8 mouse cellular contexts compared by ENCODE assay signal in the genomic region with DNA sequence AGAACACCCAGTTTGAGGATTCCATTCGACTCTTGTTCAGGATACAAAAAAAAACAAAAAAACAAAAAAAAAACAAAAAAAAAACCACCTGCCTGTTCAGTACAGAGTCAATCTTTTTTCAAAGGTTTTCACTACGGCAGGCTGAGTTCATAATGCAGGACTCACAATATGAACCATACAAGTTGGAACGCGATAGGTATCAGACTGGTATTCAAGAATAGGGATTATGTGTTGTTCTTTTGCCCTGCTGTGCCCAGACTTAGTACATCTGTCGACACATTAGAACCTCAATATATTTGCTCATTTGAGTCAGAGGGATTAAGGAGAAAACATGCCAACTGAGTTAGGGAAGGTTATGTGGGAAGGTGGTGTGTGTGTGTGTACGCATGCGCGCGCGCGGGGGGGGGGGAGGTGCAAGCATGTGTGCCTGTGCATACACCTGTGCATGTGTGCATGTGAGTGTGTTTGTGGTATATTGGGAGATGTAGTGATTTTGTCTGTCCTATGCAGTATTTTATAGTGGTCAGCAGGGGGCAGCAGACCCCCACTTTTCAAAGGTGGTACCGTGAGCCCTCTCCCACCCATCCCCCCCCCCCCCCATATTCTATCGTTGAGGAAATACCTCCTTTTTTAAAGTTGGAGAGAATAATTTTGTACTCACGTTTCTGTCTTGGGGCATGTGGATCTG. TPM values are rescaled to one million over a fixed set of nuclear protein-coding genes. Genes with fewer than 3 reads are reported as not detected.
A peak's percentile ranks its signal among the peaks of the same experiment; 100 is the strongest.
DNase-seq lines count a peak whose midpoint lies in the region; ATAC-seq and TF ChIP-seq lines count a peak whose summit lies in the region.

No protein-coding gene starts in this region.

- no peak for ATAC-seq in liver, postnatal 0 days
- no peak; the same call in 1 of the 2 replicates for ATAC-seq in liver, embryonic 11.5 days (replicated peaks; ENCODE audit: low FRiP score)
- peak; percentile 51 for ATAC-seq in embryonic facial prominence, embryonic 14.5 days (ENCODE audit: low read depth)

- no peaks in the 10 kb centered on the region for H3K9me3 ChIP-seq in liver, postnatal 0 days (ENCODE audit: low read length)
- no peaks in the 10 kb centered on the region for H3K9me3 ChIP-seq in liver, embryonic 11.5 days (ENCODE audit: control insufficient read depth, low read length)
- no peaks in the 10 kb centered on the region for H3K9me3 ChIP-seq in embryonic facial prominence, embryonic 14.5 days (ENCODE audit: control insufficient read depth, low read length)

- H3K27me3 ChIP-seq in liver, postnatal 0 days (ENCODE audit: insufficient read depth, low read length) = no peaks in the 10 kb centered on the region
- no peaks in the 10 kb centered on the region for H3K27me3 ChIP-seq in liver, embryonic 11.5 days (replicated peaks; ENCODE audit: control insufficient read depth, insufficient read depth, low read length)
- no peaks in the 10 kb centered on the region for H3K27me3 ChIP-seq in embryonic facial prominence, embryonic 14.5 days (replicated peaks; ENCODE audit: control insufficient read depth, insufficient read depth, low read length)

- H3K4me2 ChIP-seq in liver, postnatal 0 days (ENCODE audit: low read depth, low read length) = no peak overlapping the region
- no peak overlapping the region for H3K4me2 ChIP-seq in liver, embryonic 11.5 days
- no peak overlapping the region for H3K4me2 ChIP-seq in embryonic facial prominence, embryonic 14.5 days (ENCODE audit: low read depth, low read length)

- H3K4me1 ChIP-seq in liver, postnatal 0 days (ENCODE audit: insufficient read depth) = no peaks in the 10 kb centered on the region
- no peaks in the 10 kb centered on the region for H3K4me1 ChIP-seq in liver, embryonic 11.5 days (replicated peaks; ENCODE audit: control insufficient read depth, insufficient read depth, low read length)
- H3K4me1 ChIP-seq in embryonic facial prominence, embryonic 14.5 days (ENCODE audit: control insufficient read depth, insufficient read depth, low read length) = no peaks in the 10 kb centered on the region

- peak; percentile 41 for TF ChIP-seq CTCF in liver, postnatal 0 days (IDR thresholded peaks at IDR 0.05; ENCODE audit: low read depth)

- no peak overlapping the region for H3K4me3 ChIP-seq in liver, postnatal 0 days (ENCODE audit: low read depth, low read length)
- H3K4me3 ChIP-seq in liver, embryonic 11.5 days (ENCODE audit: low read depth, low read length) = no peak overlapping the region
- no peak overlapping the region for H3K4me3 ChIP-seq in embryonic facial prominence, embryonic 14.5 days (ENCODE audit: low read depth, low read length)

- WGBS in liver, postnatal 0 days (ENCODE audit: insufficient replicate concordance) = 73% methylated on average over 14 of the region's 14 CpGs
- WGBS in liver, embryonic 11.5 days = 65% methylated on average over 14 of the region's 14 CpGs
- 58% methylated on average over 14 of the region's 14 CpGs for WGBS in embryonic facial prominence, embryonic 14.5 days

- H3K9ac ChIP-seq in liver, postnatal 0 days (replicated peaks) = no peak overlapping the region
- no peak overlapping the region for H3K9ac ChIP-seq in liver, embryonic 11.5 days (ENCODE audit: low read depth, low read length)
- no peak overlapping the region for H3K9ac ChIP-seq in embryonic facial prominence, embryonic 14.5 days (ENCODE audit: low read depth, low read length)

- H3K27ac ChIP-seq in liver, postnatal 0 days (ENCODE audit: low read depth) = no peak overlapping the region
- H3K27ac ChIP-seq in liver, embryonic 11.5 days (ENCODE audit: low read depth, low read length) = no peak overlapping the region
- H3K27ac ChIP-seq in embryonic facial prominence, embryonic 14.5 days (replicated peaks; ENCODE audit: low read depth, low read length) = no peak overlapping the region

- peak; percentile 37 to 46 for DNase-seq in cerebellum, postnatal 14 days
- no peak for DNase-seq in cerebellum, adult 11-12 months
- DNase-seq in liver, postnatal 0 days = no peak
- no peak for DNase-seq in liver, embryonic 11.5 days (ENCODE audit: low spot score)
- DNase-seq in embryonic facial prominence, embryonic 14.5 days (ENCODE audit: low spot score) = peak; percentile 50
- peak; percentile 58 for DNase-seq in retina, embryonic 14.5 days (ENCODE audit: low spot score)
- no peak for DNase-seq in adipocyte (ENCODE audit: low spot score)
- no peak for DNase-seq in layer of hippocampus, adult 18-20 months (ENCODE audit: low spot score in 2 of 2)

- no peak for TF ChIP-seq EP300 in liver, postnatal 0 days (IDR thresholded peaks at IDR 0.05; ENCODE audit: low read depth)

- no peaks in the 10 kb centered on the region for H3K36me3 ChIP-seq in liver, postnatal 0 days (replicated peaks; ENCODE audit: insufficient read depth, low read length)
- no peaks in the 10 kb centered on the region for H3K36me3 ChIP-seq in liver, embryonic 11.5 days (ENCODE audit: control insufficient read depth, insufficient read depth, low read length)
- H3K36me3 ChIP-seq in embryonic facial prominence, embryonic 14.5 days (ENCODE audit: control insufficient read depth, insufficient read depth, low read length) = 0 out of 2 replicates have a peak, but pooled peaks cover 4% of the 10 kb centered on the region

RNA-seq across cellular contexts. Expression of a gene that starts 49.3 kb away (rescaled TPM):
- 8.9 and 9.0 TPM in 2 replicates for polyA plus RNA-seq in liver, postnatal 0 days (2015; fragmentation: Nextera tagmentation; extraction: Ambion mirVana)
- polyA plus RNA-seq in liver, embryonic 11.5 days (2014; fragmentation: Nextera tagmentation; extraction: Ambion mirVana) = 14.5 and 18.0 TPM in 2 replicates
- polyA plus RNA-seq in embryonic facial prominence, embryonic 14.5 days (2014; fragmentation: Nextera tagmentation; extraction: Ambion mirVana) = 32.6 and 34.6 TPM in 2 replicates
- total RNA-seq in layer of hippocampus, adult 18-20 months (2021) = 10 to 100 TPM; 34.2 to 34.6 TPM

Comparison
In these comparisons a context has a peak if more than half of its experiments do, and no peak if none do; other contexts are left out.
1. DNase-seq: peak in cerebellum, postnatal 14 days (2 of 2), embryonic facial prominence, embryonic 14.5 days (single experiment) and retina, embryonic 14.5 days (single experiment); none in cerebellum, adult 11-12 months (single experiment), liver, postnatal 0 days (single experiment), liver, embryonic 11.5 days (single experiment), adipocyte (single experiment) and layer of hippocampus, adult 18-20 months (0 of 2).